30 mouse cellular contexts compared by ENCODE assay signal in genomic region chr16:32945379-32945778, GRCm38 (mm10). TPM values are rescaled to one million over a fixed set of nuclear protein-coding genes. Genes with fewer than 3 reads are reported as not detected.
A peak's percentile ranks its signal among the peaks of the same experiment; 100 is the strongest.
DNase-seq lines count a peak whose midpoint lies in the region; ATAC-seq and TF ChIP-seq lines count a peak whose summit lies in the region.
"Had no signal": no experiment of that assay in that cellular context is flagged by ENCODE, and none has a peak within 500 bp of the region (broad histone marks: within the 10 kb centered on the region; RNA-seq: fewer than 3 reads in every experiment).

No protein-coding gene starts in this region.

- H3K27ac ChIP-seq in heart, adult 2 months: peak overlapping the region; percentile 19
- peak overlapping the region; percentile 61 for H3K27ac ChIP-seq in layer of hippocampus, adult 2 months
- no peak overlapping the region for H3K27ac ChIP-seq in forebrain, embryonic 14.5 days (ENCODE audit: low read depth, low read length)
- H3K27ac ChIP-seq: embryonic facial prominence, embryonic 12.5 days; forebrain, embryonic 15.5 days; limb, embryonic 10.5 days; limb, embryonic 15.5 days; liver, embryonic 13.5 days; neural tube, embryonic 13.5 days had no signal

- H3K4me1 ChIP-seq in heart, adult 2 months (ENCODE audit: control insufficient read depth, insufficient read depth, low read length): peaks cover 9% of the 10 kb centered on the region
- H3K4me1 ChIP-seq in forebrain, embryonic 14.5 days (ENCODE audit: control insufficient read depth, insufficient read depth, low read length): no peaks in the 10 kb centered on the region
- H3K4me1 ChIP-seq: embryonic facial prominence, embryonic 12.5 days; liver, embryonic 13.5 days had no signal

- H3K27me3 ChIP-seq in heart, adult 2 months (ENCODE audit: control insufficient read depth, insufficient read depth, low read length): no peaks in the 10 kb centered on the region
- H3K27me3 ChIP-seq in forebrain, embryonic 14.5 days (replicated peaks; ENCODE audit: control insufficient read depth, insufficient read depth, low read length): no peaks in the 10 kb centered on the region
- H3K27me3 ChIP-seq: embryonic facial prominence, embryonic 12.5 days; forebrain, embryonic 15.5 days; limb, embryonic 15.5 days; liver, embryonic 13.5 days; megakaryocyte, embryonic 14.5 days; neural tube, embryonic 13.5 days had no signal

- no peak overlapping the region for H3K4me3 ChIP-seq in heart, adult 2 months
- H3K4me3 ChIP-seq in layer of hippocampus, adult 2 months: no peak overlapping the region
- no peak overlapping the region for H3K4me3 ChIP-seq in forebrain, embryonic 14.5 days (ENCODE audit: low read depth, low read length)
- H3K4me3 ChIP-seq: embryonic facial prominence, embryonic 12.5 days; forebrain, embryonic 15.5 days; limb, embryonic 10.5 days; limb, embryonic 15.5 days; liver, embryonic 13.5 days; neural tube, embryonic 13.5 days had no signal

- no peaks in the 10 kb centered on the region for H3K9me3 ChIP-seq in forebrain, embryonic 14.5 days (replicated peaks; ENCODE audit: control insufficient read depth, low read length)
- H3K9me3 ChIP-seq: embryonic facial prominence, embryonic 12.5 days; forebrain, embryonic 15.5 days; limb, embryonic 10.5 days; limb, embryonic 15.5 days; neural tube, embryonic 13.5 days had no signal

- no peak overlapping the region for H3K9ac ChIP-seq in heart, adult 2 months (ENCODE audit: low read depth, low read length)
- no peak overlapping the region for H3K9ac ChIP-seq in forebrain, embryonic 14.5 days (ENCODE audit: low read length)
- H3K9ac ChIP-seq: embryonic facial prominence, embryonic 12.5 days; forebrain, embryonic 15.5 days; limb, embryonic 15.5 days; liver, embryonic 13.5 days; neural tube, embryonic 13.5 days had no signal

- H3K36me3 ChIP-seq in heart, adult 2 months (ENCODE audit: control insufficient read depth, insufficient read depth, low read length): no peaks in the 10 kb centered on the region; the same call in 1 of the 2 replicates
- H3K36me3 ChIP-seq in forebrain, embryonic 14.5 days (ENCODE audit: control insufficient read depth, insufficient read depth, low read length): no peaks in the 10 kb centered on the region
- H3K36me3 ChIP-seq: embryonic facial prominence, embryonic 12.5 days; forebrain, embryonic 15.5 days; limb, embryonic 15.5 days; neural tube, embryonic 13.5 days had no signal

- no peak for DNase-seq in heart, adult 2 months
- no peak for DNase-seq in heart, adult 8-10 months (ENCODE audit: low spot score)
- DNase-seq in layer of hippocampus, adult 2 months (ENCODE audit: low spot score in 2 of 2): no peak
- no peak for DNase-seq in layer of hippocampus, adult 9-11 months
- peak; percentile 51 for DNase-seq in retina, postnatal 1 day
- DNase-seq in retina, embryonic 14.5 days (ENCODE audit: low spot score): no peak
- DNase-seq in forebrain, embryonic 14.5 days (ENCODE audit: low spot score): no peak
- DNase-seq: adrenal gland, postnatal 25 days; cerebellum, adult 8-10 months; cerebellum, postnatal 25 days; embryo, embryonic 11 days; gastrocnemius, postnatal 36 days; heart, postnatal 36 days; kidney, adult 11 months; kidney, postnatal 14 days; liver, embryonic 13.5 days; lung, adult 18-20 months; lung, postnatal 4 days; right cerebral cortex, postnatal 25 days; thymus, postnatal 14 days had no signal

- no peak for ATAC-seq in forebrain, embryonic 14.5 days
- ATAC-seq: CD4-positive, CD25-positive, alpha-beta regulatory T cell, adult 4 months; forebrain, embryonic 15.5 days; inflammation-experienced regulatory T-cells, adult 6 months; lung, postnatal 0 days had no signal

- no peak overlapping the region for H3K4me2 ChIP-seq in forebrain, embryonic 14.5 days (ENCODE audit: low read length)
- H3K4me2 ChIP-seq: embryonic facial prominence, embryonic 12.5 days; forebrain, embryonic 15.5 days; heart, embryonic 11.5 days; limb, embryonic 15.5 days; liver, embryonic 13.5 days; neural tube, embryonic 13.5 days had no signal

- WGBS in heart, adult 2 months: 61% methylated on average over 5 of the region's 5 CpGs
- 21% methylated on average over 5 of the region's 5 CpGs for WGBS in forebrain, embryonic 14.5 days

- no peak for TF ChIP-seq POLR2A in heart, adult 2 months (IDR thresholded peaks at IDR 0.05; ENCODE audit: insufficient read depth, low read depth, low read length)

- no peak for TF ChIP-seq EP300 in heart, adult 2 months (IDR thresholded peaks at IDR 0.05; ENCODE audit: insufficient read depth, low read depth, low read length)

- TF ChIP-seq CTCF in heart, adult 2 months (IDR thresholded peaks at IDR 0.05): no peak
- no peak for TF ChIP-seq CTCF in layer of hippocampus, adult 2 months (conservative IDR thresholded peaks at IDR 0.05)

- intact Hi-C loops in heart, adult 2 months (cut with DNase I): loop anchor here (5.0 kb wide), 1 partner anchor 33 kb away; the partner anchor contains the start of gene Lrch3

- peaks cover 4% of the 10 kb centered on the region for H3K79me2 ChIP-seq in heart, adult 2 months (replicated peaks; ENCODE audit: control insufficient read depth, insufficient read depth, low read length)

RNA-seq across cellular contexts. Expression of gene Lrch3, which starts 31.5 kb away (rescaled TPM):
- total RNA-seq in heart, adult 2 months (2021): 10 to 100 TPM; 20.3 to 22.6 TPM
- 13.8 and 25.5 TPM in 2 replicates for polyA plus RNA-seq in heart, adult 2 months (2012; rRNA removed)
- total RNA-seq in heart, adult 8-10 months (2022): 10 to 100 TPM; 21.5 to 26.3 (median 22.7) TPM
- 10 to 100 TPM; 41.0 to 48.2 TPM for total RNA-seq in layer of hippocampus, adult 2 months (2021)
- polyA plus RNA-seq in forebrain, embryonic 14.5 days (2014; fragmentation: Nextera tagmentation; extraction: Ambion mirVana): 24.3 and 36.0 TPM in 2 replicates
